Comparison of ENCODE assay signal across 10 mouse cellular contexts in genomic region chr12:52699146-52699545, GRCm38 (mm10). TPM values are rescaled to one million over a fixed set of nuclear protein-coding genes. Genes with fewer than 3 reads are reported as not detected.
DNase-seq lines count a peak whose midpoint lies in the region; ATAC-seq lines count a peak whose summit lies in the region.
"Had no signal": no experiment of that assay in that cellular context is flagged by ENCODE, and none has a peak within 500 bp of the region (broad histone marks: within the 10 kb centered on the region; RNA-seq: fewer than 3 reads in every experiment).

Gene Akap6, plus strand, starts transcription at chr12:52699383.

- H3K27me3 ChIP-seq in midbrain, embryonic 13.5 days: no peaks in the 10 kb centered on the region
- H3K27me3 ChIP-seq: liver, embryonic 13.5 days had no signal

- H3K4me3 ChIP-seq in midbrain, embryonic 13.5 days (replicated peaks): peak within 1 kb of the TSS; percentile 55
- H3K4me3 ChIP-seq: liver, embryonic 13.5 days had no signal

- DNase-seq in R1 (ENCODE audit: low read depth, low spot score): peak; percentile 56
- peak; percentile 49 to 70 for DNase-seq in cerebellum, postnatal 36 days
- no peak for DNase-seq in gastrocnemius, adult 18-20 months (ENCODE audit: low spot score)
- DNase-seq in layer of hippocampus, adult 18-20 months (ENCODE audit: low spot score in 2 of 2): peak; percentile 69 to 94
- no peak for DNase-seq in thymus, postnatal 14 days
- no peak for DNase-seq in yolk sac, embryonic 10.5 days (ENCODE audit: low spot score)
- no peak for DNase-seq in kidney, adult 8-10 months
- DNase-seq: liver, embryonic 13.5 days had no signal

- 9% methylated on average over 6 of the region's 6 CpGs for WGBS in midbrain, embryonic 13.5 days

- peak; percentile 86 for ATAC-seq in midbrain, embryonic 13.5 days

- no peaks in the 10 kb centered on the region for H3K36me3 ChIP-seq in midbrain, embryonic 13.5 days
- H3K36me3 ChIP-seq: liver, embryonic 13.5 days had no signal

- H3K4me2 ChIP-seq in midbrain, embryonic 13.5 days (replicated peaks): peak within 1 kb of the TSS; percentile 85

- peak within 1 kb of the TSS; percentile 94 for H3K27ac ChIP-seq in midbrain, embryonic 13.5 days
- H3K27ac ChIP-seq: liver, embryonic 13.5 days had no signal

- H3K9me3 ChIP-seq in midbrain, embryonic 13.5 days: no peaks in the 10 kb centered on the region
- H3K9me3 ChIP-seq: liver, embryonic 13.5 days had no signal

- peaks cover 44% of the 10 kb centered on the region for H3K4me1 ChIP-seq in midbrain, embryonic 13.5 days (replicated peaks)

- H3K9ac ChIP-seq in midbrain, embryonic 13.5 days (replicated peaks): peak within 1 kb of the TSS; percentile 84
- H3K9ac ChIP-seq: liver, embryonic 13.5 days had no signal

RNA-seq across cellular contexts. Expression of gene Akap6, which starts in this region (rescaled TPM):
- total RNA-seq in gastrocnemius, adult 18-20 months (2021): 10 to 100 TPM; 32.6 to 36.5 TPM
- total RNA-seq in layer of hippocampus, adult 18-20 months (2021): 100 to 1,000 TPM; 130 TPM
- 25.2 and 28.7 TPM in 2 replicates for polyA plus RNA-seq in midbrain, embryonic 13.5 days (2015; fragmentation: Nextera tagmentation; extraction: Ambion mirVana)
- total RNA-seq: MEL had no signal

Comparison
In these comparisons a context has a peak if more than half of its experiments do, and no peak if none do; other contexts are left out.
1. DNase-seq: peak in R1 (single experiment), cerebellum, postnatal 36 days (2 of 2) and layer of hippocampus, adult 18-20 months (2 of 2); none in gastrocnemius, adult 18-20 months (single experiment), thymus, postnatal 14 days (single experiment), yolk sac, embryonic 10.5 days (single experiment) and kidney, adult 8-10 months (0 of 2).